16 mouse cellular contexts compared by ENCODE assay signal in the genomic region with DNA sequence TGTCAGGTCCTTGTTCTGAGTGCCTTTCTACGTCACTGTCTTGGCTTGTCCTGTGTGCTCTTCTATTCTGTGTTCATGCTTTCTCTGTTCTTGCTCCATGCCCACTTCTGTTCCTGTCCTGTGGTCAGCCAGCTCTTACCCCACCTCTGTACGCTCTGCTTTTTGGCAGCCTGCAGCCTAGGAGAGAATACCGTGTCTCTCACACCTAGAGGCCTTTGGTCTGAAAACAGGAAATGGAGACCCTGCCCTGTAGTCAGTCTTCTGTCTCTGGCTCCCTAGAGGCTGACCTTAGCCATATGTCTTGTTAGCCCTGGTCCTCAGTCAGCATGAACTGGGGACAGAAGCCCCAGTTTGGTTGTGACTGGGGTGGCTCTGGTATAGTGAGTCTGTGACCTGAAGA.
A peak's percentile ranks its signal among the peaks of the same experiment; 100 is the strongest.
DNase-seq lines count a peak whose midpoint lies in the region; ATAC-seq and TF ChIP-seq lines count a peak whose summit lies in the region.
"Had no signal": no experiment of that assay in that cellular context is flagged by ENCODE, and none has a peak within 500 bp of the region (broad histone marks: within the 10 kb centered on the region; RNA-seq: fewer than 3 reads in every experiment).

No protein-coding gene starts in this region.

- ATAC-seq in embryonic facial prominence, embryonic 13.5 days (ENCODE audit: insufficient number of reproducible peaks, insufficient read depth, low FRiP score, low TSS enrichment, low read depth), result no peak
- ATAC-seq in neural tube, embryonic 14.5 days (ENCODE audit: low read depth), result no peak
- ATAC-seq in hindbrain, postnatal 0 days, result no peak

- no peak overlapping the region for H3K4me2 ChIP-seq in embryonic facial prominence, embryonic 13.5 days
- H3K4me2 ChIP-seq in neural tube, embryonic 14.5 days (ENCODE audit: low read depth, low read length), result no peak overlapping the region
- no peak overlapping the region for H3K4me2 ChIP-seq in hindbrain, postnatal 0 days (ENCODE audit: low read depth, low read length)
- H3K4me2 ChIP-seq: heart, embryonic 13.5 days; liver, embryonic 11.5 days; lung, embryonic 15.5 days had no signal

- no peaks in the 10 kb centered on the region for H3K36me3 ChIP-seq in embryonic facial prominence, embryonic 13.5 days
- peaks cover 2% of the 10 kb centered on the region; the same call in 1 of the 2 replicates for H3K36me3 ChIP-seq in embryonic facial prominence, embryonic 10.5 days (replicated peaks)
- no peaks in the 10 kb centered on the region for H3K36me3 ChIP-seq in neural tube, embryonic 14.5 days (ENCODE audit: control insufficient read depth, insufficient read depth, low read length)
- no peaks in the 10 kb centered on the region for H3K36me3 ChIP-seq in hindbrain, postnatal 0 days (ENCODE audit: insufficient read depth, low read length)
- H3K36me3 ChIP-seq in splenic B cell, adult 2 months (ENCODE audit: control insufficient read depth, insufficient read depth, low read length, poor library complexity, severe bottlenecking), result no peaks in the 10 kb centered on the region; the same call in 1 of the 2 replicates
- H3K36me3 ChIP-seq: lung, embryonic 15.5 days had no signal

- H3K27ac ChIP-seq in embryonic facial prominence, embryonic 13.5 days, result peak overlapping the region; percentile 16; the same call in 1 of the 2 replicates
- no peak overlapping the region; the same call in 1 of the 2 replicates for H3K27ac ChIP-seq in embryonic facial prominence, embryonic 10.5 days (replicated peaks)
- H3K27ac ChIP-seq in neural tube, embryonic 14.5 days (ENCODE audit: low read depth, low read length), result peak overlapping the region; percentile 25; the same call in 1 of the 2 replicates
- H3K27ac ChIP-seq in hindbrain, postnatal 0 days, result peak overlapping the region; percentile 73
- H3K27ac ChIP-seq: gastrocnemius, adult 2 months; heart, embryonic 13.5 days; lung, embryonic 15.5 days had no signal

- H3K4me1 ChIP-seq in embryonic facial prominence, embryonic 13.5 days, result peaks cover 49% of the 10 kb centered on the region
- peaks cover 65% of the 10 kb centered on the region for H3K4me1 ChIP-seq in embryonic facial prominence, embryonic 10.5 days
- H3K4me1 ChIP-seq in neural tube, embryonic 14.5 days (ENCODE audit: control insufficient read depth, insufficient read depth, low read length), result peaks cover 32% of the 10 kb centered on the region
- H3K4me1 ChIP-seq in hindbrain, postnatal 0 days (ENCODE audit: insufficient read depth, low read length), result peaks cover 26% of the 10 kb centered on the region

- no peak overlapping the region for H3K4me3 ChIP-seq in embryonic facial prominence, embryonic 13.5 days
- no peak overlapping the region for H3K4me3 ChIP-seq in embryonic facial prominence, embryonic 10.5 days
- H3K4me3 ChIP-seq in neural tube, embryonic 14.5 days (ENCODE audit: low read depth, low read length), result no peak overlapping the region
- no peak overlapping the region for H3K4me3 ChIP-seq in hindbrain, postnatal 0 days (ENCODE audit: low read length)
- H3K4me3 ChIP-seq: gastrocnemius, adult 2 months; heart, embryonic 13.5 days; lung, embryonic 15.5 days; myocyte had no signal

- no peak for TF ChIP-seq CTCF in hindbrain, postnatal 0 days (IDR thresholded peaks at IDR 0.05; ENCODE audit: low read depth)

- no peaks in the 10 kb centered on the region for H3K27me3 ChIP-seq in embryonic facial prominence, embryonic 13.5 days
- H3K27me3 ChIP-seq in embryonic facial prominence, embryonic 10.5 days (replicated peaks; ENCODE audit: low read depth, poor library complexity, severe bottlenecking), result no peaks in the 10 kb centered on the region
- no peaks in the 10 kb centered on the region for H3K27me3 ChIP-seq in neural tube, embryonic 14.5 days (ENCODE audit: control insufficient read depth, insufficient read depth, low read length)
- no peaks in the 10 kb centered on the region for H3K27me3 ChIP-seq in hindbrain, postnatal 0 days (ENCODE audit: insufficient read depth, low read length)
- no peaks in the 10 kb centered on the region; the same call in 1 of the 2 replicates for H3K27me3 ChIP-seq in splenic B cell, adult 2 months (ENCODE audit: control insufficient read depth, insufficient read depth, low read length, poor library complexity, severe bottlenecking)
- H3K27me3 ChIP-seq: heart, embryonic 13.5 days; lung, embryonic 15.5 days had no signal

- H3K9me3 ChIP-seq in embryonic facial prominence, embryonic 13.5 days, result no peaks in the 10 kb centered on the region
- no peaks in the 10 kb centered on the region for H3K9me3 ChIP-seq in embryonic facial prominence, embryonic 10.5 days
- H3K9me3 ChIP-seq in neural tube, embryonic 14.5 days (ENCODE audit: control insufficient read depth, low read length), result no peaks in the 10 kb centered on the region
- H3K9me3 ChIP-seq in hindbrain, postnatal 0 days (ENCODE audit: low read length), result no peaks in the 10 kb centered on the region
- H3K9me3 ChIP-seq: G1E; heart, embryonic 13.5 days; lung, embryonic 15.5 days had no signal

- H3K9ac ChIP-seq in embryonic facial prominence, embryonic 13.5 days, result no peak overlapping the region
- H3K9ac ChIP-seq in neural tube, embryonic 14.5 days (replicated peaks; ENCODE audit: low read depth, low read length), result no peak overlapping the region
- H3K9ac ChIP-seq in hindbrain, postnatal 0 days (replicated peaks; ENCODE audit: low read length), result no peak overlapping the region
- H3K9ac ChIP-seq: heart, embryonic 13.5 days; lung, embryonic 15.5 days had no signal

- WGBS in embryonic facial prominence, embryonic 13.5 days, result 76% methylated on average over 3 of the region's 3 CpGs
- WGBS in embryonic facial prominence, embryonic 10.5 days, result 73% methylated on average over 3 of the region's 3 CpGs
- WGBS in neural tube, embryonic 14.5 days, result 84% methylated on average over 3 of the region's 3 CpGs
- 56% methylated on average over 3 of the region's 3 CpGs for WGBS in hindbrain, postnatal 0 days

- no peak for DNase-seq in embryonic facial prominence, embryonic 10.5 days (ENCODE audit: low spot score)
- no peak for DNase-seq in neural tube, embryonic 10.5 days (ENCODE audit: extremely low spot score, low spot score)
- DNase-seq in hindbrain, postnatal 0 days (ENCODE audit: low spot score), result no peak
- peak; percentile 32 for DNase-seq in splenic B cell, adult 2 months (ENCODE audit: low read depth, low spot score)
- no peak for DNase-seq in kidney, postnatal 14 days
- DNase-seq in heart, adult 8-10 months (ENCODE audit: low spot score), result no peak
- DNase-seq: adrenal gland, postnatal 25 days; gastrocnemius, adult 2 months; thymus, postnatal 4 days had no signal
